Mouse (Mus musculus) embryonic fibroblast, embryonic 13.5 days (primary cell): ENCODE measurements around the gene Gls.

Experiments
- CTCF ChIP-seq: IDR thresholded peaks from 2 replicates; pipeline ENCODE4 v1.5.1; 2011; ENCODE audit warnings: mild to moderate bottlenecking, control low read depth, low read length, moderate library complexity, borderline replicate concordance; ENCODE audit not compliant: insufficient read depth
- POLR2A ChIP-seq: IDR thresholded peaks from 2 replicates; pipeline ENCODE4 v1.6.1; 2011; ENCODE audit warnings: low read depth, mild to moderate bottlenecking, control low read depth, low read length, moderate library complexity

DNA sequence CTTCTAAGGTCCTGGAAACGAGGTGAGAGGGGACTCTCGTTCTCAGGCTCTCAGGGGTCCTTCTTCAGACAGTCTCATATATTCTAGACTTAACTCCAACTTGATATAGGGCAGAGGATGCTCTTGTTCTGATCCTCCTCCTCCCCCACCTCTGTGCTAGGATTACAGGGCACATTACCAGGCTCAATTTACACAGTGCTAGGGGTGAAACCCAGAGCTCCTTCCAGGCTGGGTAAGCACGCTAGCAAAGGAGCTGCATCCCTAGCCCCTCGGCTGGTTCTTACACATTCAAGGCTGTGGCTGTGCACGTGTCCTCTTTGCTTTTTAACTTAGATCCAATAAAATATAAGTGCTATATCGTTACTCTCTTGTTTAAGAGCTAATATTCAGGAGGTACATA is 20.4 kb upstream of the Gls start:
- TF ChIP-seq CTCF (no peak), POLR2A (no peak)
